Mouse (Mus musculus) megakaryocyte, embryonic 14.5 days (primary cell): Measurements from ENCODE around the gene Gm20388. TPM values are rescaled to one million over a fixed set of nuclear protein-coding genes. Genes with fewer than 3 reads are reported as not detected.

Source experiments
- H3K27me3 ChIP-seq: replicated peaks from 2 replicates; pipeline ENCODE3; 2012; ENCODE audit warnings: inconsistent platforms
- H3K36me3 ChIP-seq: replicated peaks from 2 replicates; pipeline ENCODE3; 2012; ENCODE audit warnings: low read length, inconsistent platforms, mixed read lengths
- H3K4me1 ChIP-seq: 2 replicates; pipeline ENCODE4 v1.6.1; 2012; ENCODE audit warnings: inconsistent platforms
- H3K4me3 ChIP-seq: replicated peaks from 2 replicates; pipeline ENCODE3; 2012; ENCODE audit warnings: moderate library complexity, mild to moderate bottlenecking, inconsistent platforms
- H3K9me3 ChIP-seq: 2 replicates; pipeline ENCODE4 v1.6.1; 2012; ENCODE audit warnings: inconsistent platforms
- FLI1 ChIP-seq: IDR thresholded peaks from 2 replicates; pipeline ENCODE4 v1.6.1; 2012; ENCODE audit warnings: low read length, inconsistent platforms, mixed read lengths
- GATA1 ChIP-seq: IDR thresholded peaks from 3 replicates; pipeline ENCODE4 v1.6.1; 2012; ENCODE audit warnings: mixed read lengths, low read length, inconsistent platforms, borderline replicate concordance
- polyA plus RNA-seq: library from polyadenylated mRNA; stranded (reverse); fragments of >175 nt; gene quantifications from 2 replicates; pipeline ENCODE4 v1.2.3, GENCODE M21; 2012; ENCODE audit warnings: low replicate concordance; ENCODE audit not compliant: insufficient read depth

The Gm20388 gene
- polyA plus RNA-seq, 1 experiment: 111 TPM

- Histone ChIP-seq H3K4me1 (peaks cover 50% of the 10 kb centered on the region), H3K4me3 (no peak overlapping the region), H3K27me3 (peaks cover 17% of the 10 kb centered on the region), H3K36me3 (no peaks in the 10 kb centered on the region), H3K9me3 (no peaks in the 10 kb centered on the region)
- TF ChIP-seq FLI1 (no peak), GATA1 (no peak)
Measured at GRCm38 (mm10) chr8:121868896-121869295, 1958.3 kb downstream of the Gm20388 start.

- H3K36me3 ChIP-seq: no peaks in the 10 kb centered on the region
- peaks cover 14% of the 10 kb centered on the region for H3K27me3 ChIP-seq
- H3K9me3 ChIP-seq: no peaks in the 10 kb centered on the region
- peaks cover 63% of the 10 kb centered on the region for H3K4me1 ChIP-seq
- H3K4me3 ChIP-seq: no peak overlapping the region
- TF ChIP-seq GATA1: no peak
- no peak for TF ChIP-seq FLI1
Measured at GRCm38 (mm10) chr8:121870190-121870589, 1959.5 kb downstream of the Gm20388 start.

- H3K4me3 ChIP-seq: no peak overlapping the region
- peaks cover 65% of the 10 kb centered on the region for H3K4me1 ChIP-seq
- H3K27me3 ChIP-seq: peaks cover 10% of the 10 kb centered on the region
- H3K36me3 ChIP-seq: no peaks in the 10 kb centered on the region
- no peak for TF ChIP-seq FLI1
- no peaks in the 10 kb centered on the region for H3K9me3 ChIP-seq
Measured at GRCm38 (mm10) chr8:121871833-121872440, 1961.3 kb downstream of the Gm20388 start.

- Histone ChIP-seq H3K4me1 (peaks cover 67% of the 10 kb centered on the region), H3K27me3 (peaks cover 10% of the 10 kb centered on the region), H3K36me3 (peaks cover 4% of the 10 kb centered on the region), H3K4me3 (no peak overlapping the region), H3K9me3 (no peaks in the 10 kb centered on the region)
- TF ChIP-seq FLI1: no peak
- no peak for TF ChIP-seq GATA1
Measured at GRCm38 (mm10) chr8:121874031-121874430, 1963.4 kb downstream of the Gm20388 start.

GRCm38 (mm10) chr8:121875045-121875444 is 1964.4 kb downstream of the Gm20388 start:
- no peaks in the 10 kb centered on the region for H3K9me3 ChIP-seq
- no peak overlapping the region for H3K4me3 ChIP-seq
- peaks cover 66% of the 10 kb centered on the region for H3K4me1 ChIP-seq
- peaks cover 8% of the 10 kb centered on the region for H3K27me3 ChIP-seq
- no peak for TF ChIP-seq FLI1
- TF ChIP-seq GATA1: no peak
- H3K36me3 ChIP-seq: peaks cover 14% of the 10 kb centered on the region

DNA sequence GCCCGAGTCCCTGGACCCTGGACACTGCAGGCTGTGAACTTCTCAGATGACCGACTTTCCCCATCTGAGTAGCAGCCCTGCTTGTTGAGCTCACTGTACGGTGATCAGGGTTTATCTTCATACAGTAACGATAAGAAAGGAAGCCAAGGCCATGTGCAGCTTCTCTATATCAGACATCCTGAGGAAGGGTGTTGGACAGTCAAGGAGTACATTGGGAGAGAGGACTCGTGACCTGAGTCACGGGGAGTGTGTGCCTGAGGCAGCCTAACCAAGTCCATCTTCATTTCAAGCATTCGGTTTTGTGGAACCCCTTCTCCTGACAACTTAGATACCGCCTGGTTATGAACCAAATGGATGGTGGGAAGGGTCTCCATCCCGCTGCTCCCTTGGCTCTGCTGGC is 1964.9 kb downstream of the Gm20388 start:
- TF ChIP-seq GATA1: no peak
- no peak for TF ChIP-seq FLI1
- Histone ChIP-seq H3K4me1 (peaks cover 62% of the 10 kb centered on the region), H3K9me3 (no peaks in the 10 kb centered on the region), H3K27me3 (peaks cover 4% of the 10 kb centered on the region), H3K4me3 (no peak overlapping the region), H3K36me3 (peaks cover 18% of the 10 kb centered on the region)

GRCm38 (mm10) chr8:121877212-121877611 is 1966.6 kb downstream of the Gm20388 start:
- Histone ChIP-seq H3K36me3 (peaks cover 35% of the 10 kb centered on the region), H3K27me3 (peaks cover 3% of the 10 kb centered on the region), H3K9me3 (no peaks in the 10 kb centered on the region), H3K4me3 (no peak overlapping the region), H3K4me1 (peaks cover 56% of the 10 kb centered on the region)
- no peak for TF ChIP-seq GATA1
- TF ChIP-seq FLI1: no peak

GRCm38 (mm10) chr8:121877828-121878480 is 1967.3 kb downstream of the Gm20388 start:
- H3K9me3 ChIP-seq: no peaks in the 10 kb centered on the region
- H3K27me3 ChIP-seq: no peaks in the 10 kb centered on the region
- peaks cover 43% of the 10 kb centered on the region for H3K36me3 ChIP-seq
- H3K4me3 ChIP-seq: no peak overlapping the region
- H3K4me1 ChIP-seq: peaks cover 48% of the 10 kb centered on the region
- no peak for TF ChIP-seq GATA1
- no peak for TF ChIP-seq FLI1

DNA sequence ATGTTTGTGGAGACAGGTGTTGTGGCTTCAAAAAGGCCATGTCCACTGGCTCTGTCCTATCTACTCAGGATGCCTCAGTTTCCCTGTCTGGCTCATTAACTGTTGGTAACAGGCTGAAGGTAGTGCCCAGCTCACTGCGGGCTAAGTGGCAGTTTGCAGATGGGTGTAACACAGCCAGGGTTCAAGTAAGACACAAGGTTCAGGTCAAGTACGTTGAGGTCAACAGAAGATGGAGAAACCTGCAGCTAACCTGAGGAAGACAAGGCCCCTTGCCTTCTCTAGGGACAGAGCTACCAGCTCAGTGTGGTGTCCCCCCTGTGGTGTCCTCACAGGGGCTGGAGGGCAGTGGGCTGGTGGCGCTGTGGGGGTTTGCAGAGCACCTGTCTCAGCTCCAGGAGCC is 1969.1 kb downstream of the Gm20388 start:
- Histone ChIP-seq H3K4me3 (no peak overlapping the region), H3K4me1 (peaks cover 40% of the 10 kb centered on the region), H3K27me3 (no peaks in the 10 kb centered on the region), H3K36me3 (peaks cover 60% of the 10 kb centered on the region), H3K9me3 (no peaks in the 10 kb centered on the region)
- TF ChIP-seq FLI1: no peak

GRCm38 (mm10) chr8:121880818-121881217 is 1970.2 kb downstream of the Gm20388 start:
- peaks cover 71% of the 10 kb centered on the region for H3K36me3 ChIP-seq
- no peak for TF ChIP-seq FLI1
- no peak for TF ChIP-seq GATA1

More at GRCm38 (mm10) chr8:121880818-121881217, 1970.2 kb downstream of the Gm20388 start:
- peaks cover 40% of the 10 kb centered on the region for H3K4me1 ChIP-seq
- H3K4me3 ChIP-seq: no peak overlapping the region
- H3K27me3 ChIP-seq: no peaks in the 10 kb centered on the region
- H3K9me3 ChIP-seq: no peaks in the 10 kb centered on the region
